In genomic region chr1:43178378-43178777, GRCm38 (mm10) we compare ENCODE assay signal across 19 mouse cellular contexts. TPM values are rescaled to one million over a fixed set of nuclear protein-coding genes. Genes with fewer than 3 reads are reported as not detected.
DNase-seq lines count a peak whose midpoint lies in the region; ATAC-seq and TF ChIP-seq lines count a peak whose summit lies in the region.
"Had no signal": no experiment of that assay in that cellular context is flagged by ENCODE, and none has a peak within 500 bp of the region (broad histone marks: within the 10 kb centered on the region; RNA-seq: fewer than 3 reads in every experiment).

No protein-coding gene starts in this region.

- H3K36me3 ChIP-seq in heart, adult 2 months (ENCODE audit: control insufficient read depth, insufficient read depth, low read length) = peaks cover 62% of the 10 kb centered on the region
- H3K36me3 ChIP-seq: limb, embryonic 12.5 days; midbrain, embryonic 12.5 days had no signal

- no peak for TF ChIP-seq CTCF in heart, adult 2 months (IDR thresholded peaks at IDR 0.05)
- no peak for TF ChIP-seq CTCF in layer of hippocampus, adult 2 months (conservative IDR thresholded peaks at IDR 0.05)

- H3K79me2 ChIP-seq in heart, adult 2 months (replicated peaks; ENCODE audit: control insufficient read depth, insufficient read depth, low read length) = no peaks in the 10 kb centered on the region; the same call in none of the 2 replicates

- H3K27me3 ChIP-seq in heart, adult 2 months (ENCODE audit: control insufficient read depth, insufficient read depth, low read length) = no peaks in the 10 kb centered on the region
- H3K27me3 ChIP-seq: limb, embryonic 12.5 days; midbrain, embryonic 12.5 days had no signal

- ATAC-seq in megakaryocyte progenitor cell, adult 5-6 weeks (replicated peaks; ENCODE audit: poor library complexity) = no peak
- ATAC-seq: forebrain, embryonic 16.5 days; hindbrain, embryonic 16.5 days had no signal

- H3K9ac ChIP-seq in heart, adult 2 months (ENCODE audit: low read depth, low read length) = peak overlapping the region; percentile 47
- H3K9ac ChIP-seq: limb, embryonic 12.5 days; liver, embryonic 14.5 days; midbrain, embryonic 12.5 days had no signal

- no peak for DNase-seq in heart, adult 2 months
- DNase-seq in heart, adult 8-10 months (ENCODE audit: low spot score) = no peak
- DNase-seq in layer of hippocampus, adult 2 months (ENCODE audit: low spot score in 2 of 2) = no peak
- DNase-seq in layer of hippocampus, postnatal 25 days (ENCODE audit: extremely low spot score in 1 of 2, low spot score in 1 of 2) = no peak
- DNase-seq in right cerebral cortex, adult 18-20 months = peak; percentile 52
- no peak for DNase-seq in right cerebral cortex, postnatal 25 days
- peak; percentile 53 to 59 for DNase-seq in left cerebral cortex, postnatal 36 days (ENCODE audit: low spot score in 2 of 2)
- DNase-seq: adrenal gland, postnatal 14 days; cerebellum, adult 18-20 months; cerebellum, postnatal 36 days; gastrocnemius, postnatal 10 days; kidney, postnatal 14 days; lung, postnatal 4 days had no signal

- peak; percentile 12; the same call in 1 of the 2 replicates for TF ChIP-seq POLR2A in heart, adult 2 months (IDR thresholded peaks at IDR 0.05; ENCODE audit: insufficient read depth, low read depth, low read length)

- intact Hi-C loops in heart, adult 2 months (cut with DNase I) = no loop called here
- intact Hi-C loops in left cerebral cortex, postnatal 36 days (cut with DNase I) = loop anchor here (2.0 to 5.0 kb wide), 3 partner anchors 16 to 39 kb away; no protein-coding TSS in a partner anchor

- peaks cover 5% of the 10 kb centered on the region for H3K4me1 ChIP-seq in heart, adult 2 months (ENCODE audit: control insufficient read depth, insufficient read depth, low read length)
- H3K4me1 ChIP-seq: limb, embryonic 12.5 days; midbrain, embryonic 12.5 days had no signal

- H3K27ac ChIP-seq in heart, adult 2 months = peak overlapping the region; percentile 0; the same call in 1 of the 2 replicates
- H3K27ac ChIP-seq in layer of hippocampus, adult 2 months = peak overlapping the region; percentile 84
- H3K27ac ChIP-seq: limb, embryonic 12.5 days; liver, embryonic 14.5 days; midbrain, embryonic 12.5 days had no signal

- 0 out of 2 replicates have a peak, but pooled peaks have one; percentile 31 for TF ChIP-seq EP300 in heart, adult 2 months (IDR thresholded peaks at IDR 0.05; ENCODE audit: insufficient read depth, low read depth, low read length)

- H3K4me3 ChIP-seq in heart, adult 2 months = no peak overlapping the region
- H3K4me3 ChIP-seq in layer of hippocampus, adult 2 months = no peak overlapping the region
- H3K4me3 ChIP-seq: limb, embryonic 12.5 days; midbrain, embryonic 12.5 days had no signal

- WGBS in heart, adult 2 months = 52% methylated on average over 6 of the region's 6 CpGs

RNA-seq across cellular contexts. Expression of gene Fhl2, which starts 18.4 kb away (rescaled TPM):
- 1,000 to 10,000 TPM; 1,721 to 1,764 TPM for total RNA-seq in heart, adult 2 months (2021)
- polyA plus RNA-seq in heart, adult 2 months (2012; rRNA removed) = 1,853 and 3,161 TPM in 2 replicates
- total RNA-seq in heart, adult 8-10 months (2022) = 1,000 to 10,000 TPM; 1,741 to 2,078 (median 1,948) TPM
- 10 to 100 TPM; 33.6 to 38.6 TPM for total RNA-seq in layer of hippocampus, adult 2 months (2021)
- 10 to 100 TPM; 36.0 to 47.8 TPM for total RNA-seq in layer of hippocampus, postnatal 25 days (2021)
- 10 to 100 TPM; 56.1 to 63.6 TPM for total RNA-seq in left cerebral cortex, postnatal 36 days (2021)
- 0.10 TPM in 1 of 2 replicates, not detected in the other for total RNA-seq in megakaryocyte progenitor cell, adult 5-6 weeks (2015)
- 1.1 TPM in 1 of 2 replicates, not detected in the other for total RNA-seq in megakaryocyte progenitor cell, adult 5-6 weeks (2017)

Comparison
In these comparisons a context has a peak if more than half of its experiments do, and no peak if none do; other contexts are left out.
1. DNase-seq: peak in right cerebral cortex, adult 18-20 months (single experiment) and left cerebral cortex, postnatal 36 days (2 of 2); none in heart, adult 2 months (0 of 2), heart, adult 8-10 months (single experiment), layer of hippocampus, adult 2 months (0 of 2), layer of hippocampus, postnatal 25 days (0 of 2) and right cerebral cortex, postnatal 25 days (single experiment).
2. RNA of gene Fhl2, which starts 18.4 kb away (total RNA-seq): 1,741 to 2,078 TPM in heart, adult 8-10 months, 1,721 to 1,764 TPM in heart, adult 2 months, 56.1 to 63.6 TPM in left cerebral cortex, postnatal 36 days, 36.0 to 47.8 TPM in layer of hippocampus, postnatal 25 days and 33.6 to 38.6 TPM in layer of hippocampus, adult 2 months; 0.10 to 1.1 TPM in megakaryocyte progenitor cell, adult 5-6 weeks; every median in the first group is over 10 times any median in the second.